Mouse (Mus musculus): ENCODE data around the gene Prelid1. TPM values are rescaled to one million over a fixed set of nuclear protein-coding genes. Genes with fewer than 3 reads are reported as not detected.

The Prelid1 gene
- polyA plus RNA-seq, 2 experiments = 282 to 476 TPM

- H3K4me3 ChIP-seq (replicated peaks; ENCODE audit: low read length) = no peak overlapping the region
- no peak for ATAC-seq (ENCODE audit: low FRiP score, low read depth)
- H3K4me2 ChIP-seq (replicated peaks; ENCODE audit: low read depth, low read length, severe bottlenecking) = no peak overlapping the region
- no peak overlapping the region for H3K9ac ChIP-seq (ENCODE audit: low read depth, low read length, severe bottlenecking)
- H3K9me3 ChIP-seq (ENCODE audit: control insufficient read depth, low read length) = no peaks in the 10 kb centered on the region
- H3K36me3 ChIP-seq (ENCODE audit: control insufficient read depth, insufficient read depth, low read length) = peaks cover 6% of the 10 kb centered on the region
- H3K27ac ChIP-seq (replicated peaks; ENCODE audit: low read depth, low read length) = no peak overlapping the region
- H3K27me3 ChIP-seq (ENCODE audit: control insufficient read depth, insufficient read depth, low read length) = no peaks in the 10 kb centered on the region
- 28% methylated on average over 2 of the region's 2 CpGs for WGBS
- no peak for TF ChIP-seq POLR2A (IDR thresholded peaks at IDR 0.05; ENCODE audit: borderline replicate concordance, extremely low read depth, insufficient read depth, insufficient read length)
- no peaks in the 10 kb centered on the region for H3K4me1 ChIP-seq (ENCODE audit: control insufficient read depth, insufficient read depth, low read length)
- DNase-seq (ENCODE audit: low spot score) = no peak
Observed at GRCm38 (mm10) chr13:55339259-55339658, 19.0 kb downstream of the Prelid1 start.

DNA sequence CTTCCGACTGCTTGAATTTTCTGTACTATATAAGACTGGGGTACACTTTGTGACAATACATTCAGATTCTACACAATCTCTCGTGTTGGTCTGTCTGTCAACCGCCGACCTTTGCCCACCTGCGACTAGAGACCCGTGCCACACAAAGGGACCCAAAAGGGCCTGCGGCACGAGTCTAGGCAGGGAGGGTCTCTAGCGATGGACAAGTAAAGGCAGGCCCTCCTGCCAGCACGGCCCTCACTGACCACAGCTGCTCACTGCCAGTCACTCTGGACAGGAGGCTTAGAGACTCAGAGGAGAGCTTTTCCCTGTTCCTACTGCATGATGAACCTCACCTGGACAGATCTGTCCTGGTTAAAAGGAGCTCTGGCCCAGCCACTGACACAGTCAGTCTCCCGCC lies 22.2 kb downstream of the Prelid1 start:
- ATAC-seq (ENCODE audit: low FRiP score, low read depth) (no peak), DNase-seq (ENCODE audit: low spot score) (no peak)
- H3K9ac ChIP-seq (ENCODE audit: low read depth, low read length, severe bottlenecking) = no peak overlapping the region
- 29% methylated on average over 11 of the region's 11 CpGs for WGBS
- no peaks in the 10 kb centered on the region for H3K4me1 ChIP-seq (ENCODE audit: control insufficient read depth, insufficient read depth, low read length)
- H3K9me3 ChIP-seq (ENCODE audit: control insufficient read depth, low read length) = no peaks in the 10 kb centered on the region
- H3K4me2 ChIP-seq (replicated peaks; ENCODE audit: low read depth, low read length, severe bottlenecking) = no peak overlapping the region
- H3K27ac ChIP-seq (replicated peaks; ENCODE audit: low read depth, low read length) = no peak overlapping the region
- H3K36me3 ChIP-seq (ENCODE audit: control insufficient read depth, insufficient read depth, low read length) = peaks cover 38% of the 10 kb centered on the region
- H3K27me3 ChIP-seq (ENCODE audit: control insufficient read depth, insufficient read depth, low read length) = no peaks in the 10 kb centered on the region
- H3K4me3 ChIP-seq (replicated peaks; ENCODE audit: low read length) = no peak overlapping the region
- no peak for TF ChIP-seq POLR2A (IDR thresholded peaks at IDR 0.05; ENCODE audit: borderline replicate concordance, extremely low read depth, insufficient read depth, insufficient read length)

GRCm38 (mm10) chr13:55344286-55344685 lies 24.0 kb downstream of the Prelid1 start:
- DNase-seq (ENCODE audit: low spot score) = no peak
- Histone ChIP-seq H3K27me3 (ENCODE audit: control insufficient read depth, insufficient read depth, low read length) (no peaks in the 10 kb centered on the region), H3K36me3 (ENCODE audit: control insufficient read depth, insufficient read depth, low read length) (peaks cover 55% of the 10 kb centered on the region), H3K9ac (ENCODE audit: low read depth, low read length, severe bottlenecking) (no peak overlapping the region), H3K9me3 (ENCODE audit: control insufficient read depth, low read length) (no peaks in the 10 kb centered on the region), H3K4me1 (ENCODE audit: control insufficient read depth, insufficient read depth, low read length) (no peaks in the 10 kb centered on the region), H3K27ac (replicated peaks; ENCODE audit: low read depth, low read length) (no peak overlapping the region), H3K4me2 (replicated peaks; ENCODE audit: low read depth, low read length, severe bottlenecking) (no peak overlapping the region), H3K4me3 (replicated peaks; ENCODE audit: low read length) (no peak overlapping the region)
- TF ChIP-seq POLR2A (IDR thresholded peaks at IDR 0.05; ENCODE audit: borderline replicate concordance, extremely low read depth, insufficient read depth, insufficient read length) = no peak
- WGBS = 84% methylated on average over 7 of the region's 7 CpGs
- no peak for ATAC-seq (ENCODE audit: low FRiP score, low read depth)

GRCm38 (mm10) chr13:55346745-55347144 lies 26.4 kb downstream of the Prelid1 start:
- no peak for ATAC-seq (ENCODE audit: low FRiP score, low read depth)
- H3K9me3 ChIP-seq (ENCODE audit: control insufficient read depth, low read length) = no peaks in the 10 kb centered on the region
- no peaks in the 10 kb centered on the region for H3K27me3 ChIP-seq (ENCODE audit: control insufficient read depth, insufficient read depth, low read length)
- H3K27ac ChIP-seq (replicated peaks; ENCODE audit: low read depth, low read length) = no peak overlapping the region
- peaks cover 77% of the 10 kb centered on the region for H3K36me3 ChIP-seq (ENCODE audit: control insufficient read depth, insufficient read depth, low read length)
- no peak for TF ChIP-seq POLR2A (IDR thresholded peaks at IDR 0.05; ENCODE audit: borderline replicate concordance, extremely low read depth, insufficient read depth, insufficient read length)
- no peak for DNase-seq (ENCODE audit: low spot score)
- no peak overlapping the region; the same call in 1 of the 2 replicates for H3K9ac ChIP-seq (ENCODE audit: low read depth, low read length, severe bottlenecking)
- no peaks in the 10 kb centered on the region for H3K4me1 ChIP-seq (ENCODE audit: control insufficient read depth, insufficient read depth, low read length)
- no peak overlapping the region for H3K4me3 ChIP-seq (replicated peaks; ENCODE audit: low read length)
- 89% methylated on average over 11 of the region's 11 CpGs for WGBS
- no peak overlapping the region for H3K4me2 ChIP-seq (replicated peaks; ENCODE audit: low read depth, low read length, severe bottlenecking)

DNA sequence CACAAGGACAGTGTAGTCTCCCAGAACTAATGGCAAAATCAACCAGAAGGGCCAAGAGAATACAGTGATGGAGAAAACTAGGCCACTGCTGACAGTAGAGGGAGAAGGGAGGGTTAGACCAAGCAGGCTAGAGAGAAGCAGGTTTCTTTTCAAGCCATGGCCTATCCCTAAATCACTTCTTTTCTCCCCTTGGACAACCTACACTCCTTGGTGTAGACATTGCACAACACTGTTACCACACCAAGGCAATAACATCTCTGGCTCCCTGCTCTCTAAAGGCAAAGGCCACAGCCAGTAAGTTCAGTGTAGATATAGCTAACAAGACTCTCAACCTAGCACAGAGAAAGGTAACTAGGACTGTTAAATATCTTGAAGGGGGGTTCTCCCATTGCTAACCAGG lies 40.8 kb downstream of the Prelid1 start:
- ATAC-seq (ENCODE audit: low FRiP score, low read depth) = no peak
- H3K27me3 ChIP-seq (ENCODE audit: control insufficient read depth, insufficient read depth, low read length) = no peaks in the 10 kb centered on the region
- H3K9ac ChIP-seq (ENCODE audit: low read depth, low read length, severe bottlenecking) = peak overlapping the region; percentile 86
- H3K4me1 ChIP-seq (ENCODE audit: control insufficient read depth, insufficient read depth, low read length) = peaks cover 11% of the 10 kb centered on the region
- no peak overlapping the region for H3K27ac ChIP-seq (replicated peaks; ENCODE audit: low read depth, low read length)
- H3K4me2 ChIP-seq (replicated peaks; ENCODE audit: low read depth, low read length, severe bottlenecking) = peak overlapping the region; percentile 66
- no peak for TF ChIP-seq POLR2A (IDR thresholded peaks at IDR 0.05; ENCODE audit: borderline replicate concordance, extremely low read depth, insufficient read depth, insufficient read length)
- H3K9me3 ChIP-seq (ENCODE audit: control insufficient read depth, low read length) = no peaks in the 10 kb centered on the region
- H3K36me3 ChIP-seq (ENCODE audit: control insufficient read depth, insufficient read depth, low read length) = peaks cover 41% of the 10 kb centered on the region
- peak overlapping the region; percentile 94 for H3K4me3 ChIP-seq (replicated peaks; ENCODE audit: low read length)
- no peak for DNase-seq (ENCODE audit: low spot score)

DNA sequence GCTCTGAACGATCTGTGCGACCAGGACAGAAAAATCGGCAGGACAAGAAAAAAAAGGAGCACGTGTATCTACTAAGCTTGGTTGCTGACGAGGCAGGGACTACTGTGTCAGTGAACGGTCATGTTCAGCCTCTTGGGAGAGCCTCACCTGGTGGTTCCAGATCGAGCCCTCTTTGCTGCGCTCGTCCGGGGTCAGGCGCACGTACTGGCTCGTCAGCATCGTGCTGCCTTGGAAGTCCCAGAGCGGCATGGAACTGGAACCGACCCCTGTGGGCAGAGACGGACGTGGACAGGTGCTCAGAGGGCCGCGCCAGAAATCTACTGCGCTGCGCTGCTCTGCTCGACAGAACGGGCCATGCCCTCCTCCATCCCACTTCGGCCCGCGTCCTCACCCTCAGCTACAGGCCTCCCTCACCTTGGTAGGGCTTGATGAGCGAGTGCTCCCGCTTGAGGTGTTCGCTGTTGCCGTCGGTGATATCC lies 41.7 kb downstream of the Prelid1 start:
- 1% methylated on average over 32 of the region's 32 CpGs for WGBS
- no peak for DNase-seq (ENCODE audit: low spot score)
- Histone ChIP-seq H3K4me3 (replicated peaks; ENCODE audit: low read length) (peak overlapping the region; percentile 94), H3K9ac (ENCODE audit: low read depth, low read length, severe bottlenecking) (peak overlapping the region; percentile 86), H3K36me3 (ENCODE audit: control insufficient read depth, insufficient read depth, low read length) (peaks cover 37% of the 10 kb centered on the region), H3K27ac (replicated peaks; ENCODE audit: low read depth, low read length) (peak overlapping the region; percentile 81), H3K9me3 (ENCODE audit: control insufficient read depth, low read length) (no peaks in the 10 kb centered on the region), H3K4me1 (ENCODE audit: control insufficient read depth, insufficient read depth, low read length) (peaks cover 11% of the 10 kb centered on the region), H3K4me2 (replicated peaks; ENCODE audit: low read depth, low read length, severe bottlenecking) (peak overlapping the region; percentile 66), H3K27me3 (ENCODE audit: control insufficient read depth, insufficient read depth, low read length) (no peaks in the 10 kb centered on the region)
- no peak for TF ChIP-seq POLR2A (IDR thresholded peaks at IDR 0.05; ENCODE audit: borderline replicate concordance, extremely low read depth, insufficient read depth, insufficient read length)
- ATAC-seq (ENCODE audit: low FRiP score, low read depth) = peak; percentile 11
